Mouse (Mus musculus): ENCODE measurements at regions not wholly inside any gene's neighbourhood (a gene's known extent, or its start where the extent isn't known, plus 50 kb on each side); places are given as distances from the start of the nearest gene placed in this dataset.

DNA sequence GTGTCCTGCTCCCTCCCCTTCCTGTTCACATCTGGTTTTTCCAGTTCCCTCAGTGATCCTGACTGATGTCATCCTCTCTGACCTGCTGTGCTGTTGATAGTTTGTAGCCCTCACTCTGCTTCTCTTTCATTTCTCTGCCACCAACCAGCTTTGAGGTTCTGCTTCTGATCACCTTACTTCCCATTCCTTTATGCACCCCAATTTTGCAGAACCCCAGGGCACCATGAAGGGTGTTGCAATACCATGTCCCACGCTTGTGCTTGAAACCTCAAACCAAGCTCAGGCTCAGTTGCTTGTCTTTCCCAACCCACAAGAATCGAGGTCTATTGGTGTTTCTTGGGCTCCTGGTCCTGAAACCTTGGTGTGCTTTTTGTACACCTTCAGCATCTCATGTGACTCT is 93.3 kb downstream of the Edn1 start:
- CTCF ChIA-PET = interaction anchor here (0.7 to 1.5 kb wide), 3 partner anchors 8 to 19 kb away, joined by 3 to 4 read pairs (median 3); no protein-coding TSS in a partner anchor
- ATAC-seq (no peak), DNase-seq (ENCODE audit: low read depth, low spot score) (no peak)
- no peak for TF ChIP-seq CTCF (IDR thresholded peaks at IDR 0.05)
- no peaks in the 10 kb centered on the region for H3K27me3 ChIP-seq
- POLR2A ChIA-PET = interaction anchor here (0.6 kb wide), 1 partner anchor 947 kb away, joined by 3 read pairs; no protein-coding TSS in a partner anchor
- in situ Hi-C loops (cut with MboI; ENCODE audit: low pct_unique_long_range_greater_than_20kb) = no loop called here

DNA sequence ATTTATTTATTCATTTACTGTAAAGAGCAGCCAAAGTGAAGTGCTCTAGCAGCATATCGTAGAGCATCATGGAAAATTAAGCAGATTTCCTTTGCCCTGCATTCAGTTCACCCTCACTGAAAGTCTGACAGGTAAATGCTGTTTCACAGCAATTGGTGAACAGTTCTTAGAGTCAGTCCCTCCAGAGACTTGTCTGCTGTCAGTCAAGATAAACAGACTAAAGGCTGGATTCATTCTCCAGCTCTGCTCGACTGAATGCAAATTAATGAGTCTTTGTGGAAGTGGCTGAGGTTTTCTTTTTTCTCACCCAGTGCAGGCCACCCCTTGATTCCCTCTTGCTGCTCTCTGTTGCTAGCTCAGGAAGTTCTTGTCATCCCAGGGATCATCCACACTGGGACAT is 100.2 kb downstream of the Edn1 start:
- in situ Hi-C loops (cut with MboI; ENCODE audit: low pct_unique_long_range_greater_than_20kb) = no loop called here
- ATAC-seq (no peak), DNase-seq (ENCODE audit: low read depth, low spot score) (no peak)
- TF ChIP-seq CTCF (IDR thresholded peaks at IDR 0.05) = no peak
- H3K27me3 ChIP-seq = no peaks in the 10 kb centered on the region
- POLR2A ChIA-PET = no interaction called here
- CTCF ChIA-PET = interaction anchor here (1.1 kb wide), 1 partner anchor 18 kb away, joined by 3 read pairs; no protein-coding TSS in a partner anchor

DNA sequence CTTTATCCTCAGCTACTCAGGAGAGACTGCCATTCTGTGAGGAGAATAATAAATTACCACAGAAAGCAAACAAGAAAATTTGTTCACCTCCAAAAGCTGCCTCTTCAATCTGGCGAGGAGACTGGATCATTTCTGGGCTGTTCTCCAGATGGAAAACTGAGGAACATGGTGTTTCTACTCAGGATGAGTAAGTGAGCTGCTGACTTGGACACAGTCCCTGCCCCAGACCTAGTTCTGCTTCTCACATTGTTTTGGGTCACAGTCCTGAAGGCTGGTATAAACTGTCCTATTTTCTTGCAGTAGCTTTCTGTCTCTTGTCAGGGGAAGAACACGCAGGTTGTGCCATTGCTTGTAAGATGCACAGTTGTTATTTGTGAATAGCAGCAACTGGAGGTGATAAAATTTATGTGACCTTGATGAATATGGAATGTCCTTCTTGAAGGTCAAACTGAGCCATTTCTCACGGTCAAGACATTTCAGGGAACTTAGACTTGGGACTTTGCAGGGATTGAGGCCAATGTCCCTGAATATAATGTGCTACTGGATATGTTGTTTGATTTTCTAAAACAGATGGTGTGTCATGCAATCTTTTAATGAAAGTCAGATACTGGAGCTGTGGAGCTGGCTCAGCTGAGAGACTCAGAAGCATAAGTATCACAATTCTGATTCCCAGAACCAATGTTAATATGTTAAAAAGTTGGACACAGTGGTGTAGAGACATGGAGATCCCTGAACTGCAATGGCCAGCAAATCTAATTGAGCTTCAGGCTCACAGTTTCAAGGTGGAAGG is 102.2 kb downstream of the Edn1 start:
- ATAC-seq (no peak), DNase-seq (ENCODE audit: low read depth, low spot score) (no peak)
- in situ Hi-C loops (cut with MboI; ENCODE audit: low pct_unique_long_range_greater_than_20kb) = no loop called here
- no peak for TF ChIP-seq CTCF (IDR thresholded peaks at IDR 0.05)
- H3K27me3 ChIP-seq = no peaks in the 10 kb centered on the region
- ChIA-PET CTCF (interaction anchor here (0.6 to 1.4 kb wide), 4 partner anchors 9 to 226 kb away, joined by 3 to 4 read pairs (median 3); no protein-coding TSS in a partner anchor), POLR2A (no interaction called here)

DNA sequence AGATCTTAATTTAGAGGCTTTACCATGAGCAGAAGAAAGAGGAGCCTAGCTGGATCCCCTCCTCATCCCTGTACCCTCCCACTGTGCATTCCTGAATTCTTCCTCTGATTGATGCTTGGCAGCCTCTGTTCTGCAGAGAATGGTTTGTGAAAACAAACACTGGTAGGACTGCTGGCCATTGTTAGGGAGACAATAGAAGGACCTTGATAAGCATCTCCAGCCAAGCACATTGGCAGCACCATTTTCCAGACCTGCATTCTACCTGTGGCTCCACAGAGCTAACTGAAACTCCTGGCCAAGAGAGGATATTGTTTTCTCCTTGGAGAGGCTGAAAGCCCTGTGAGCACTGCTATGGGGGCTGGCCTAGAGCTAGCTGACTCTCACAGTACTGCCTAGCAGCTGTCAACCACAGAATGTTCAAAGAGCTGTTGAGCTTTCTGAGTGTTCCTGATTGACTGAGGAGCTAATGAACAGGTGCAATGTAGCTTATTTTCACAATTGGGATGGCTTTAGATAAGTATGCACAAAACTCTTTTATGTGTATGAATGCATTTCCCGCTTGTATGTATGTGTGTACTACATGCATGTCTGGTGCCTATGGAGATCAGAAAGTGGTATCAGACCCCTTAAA is 111.5 kb downstream of the Edn1 start:
- POLR2A ChIA-PET = no interaction called here
- ATAC-seq = no peak
- DNase-seq (ENCODE audit: low read depth, low spot score) = no peak
- CTCF ChIA-PET = interaction anchor here (1.6 kb wide), 1 partner anchor 18 kb away, joined by 3 read pairs; no protein-coding TSS in a partner anchor
- no peaks in the 10 kb centered on the region for H3K27me3 ChIP-seq
- TF ChIP-seq CTCF (IDR thresholded peaks at IDR 0.05) = no peak
- in situ Hi-C loops (cut with MboI; ENCODE audit: low pct_unique_long_range_greater_than_20kb) = no loop called here

DNA sequence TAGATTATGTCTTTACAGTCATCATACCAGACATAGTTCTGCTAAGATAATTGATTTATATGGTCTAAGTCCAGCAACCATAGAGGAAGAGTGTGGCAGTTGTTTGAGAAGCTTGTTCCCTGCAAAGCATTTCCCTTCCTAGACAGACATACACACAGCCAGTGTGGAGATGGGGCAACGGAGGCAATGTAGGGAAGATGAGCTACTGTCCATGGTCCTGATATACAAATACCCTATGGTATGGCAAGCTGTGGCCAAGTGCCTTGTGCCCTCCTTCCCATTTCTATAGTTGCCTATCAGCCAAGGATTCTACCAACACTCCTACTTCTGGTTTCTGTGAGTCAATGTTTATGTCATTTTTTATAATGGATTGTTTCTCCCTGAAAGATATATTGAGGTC is 145.6 kb downstream of the Edn1 start:
- ATAC-seq = no peak
- in situ Hi-C loops (cut with MboI; ENCODE audit: low pct_unique_long_range_greater_than_20kb) = no loop called here
- H3K27me3 ChIP-seq = no peaks in the 10 kb centered on the region
- CTCF ChIA-PET = no interaction called here
- POLR2A ChIA-PET = no interaction called here
- peak; percentile 9 for DNase-seq (ENCODE audit: low read depth, low spot score)
- TF ChIP-seq CTCF (IDR thresholded peaks at IDR 0.05) = no peak

DNA sequence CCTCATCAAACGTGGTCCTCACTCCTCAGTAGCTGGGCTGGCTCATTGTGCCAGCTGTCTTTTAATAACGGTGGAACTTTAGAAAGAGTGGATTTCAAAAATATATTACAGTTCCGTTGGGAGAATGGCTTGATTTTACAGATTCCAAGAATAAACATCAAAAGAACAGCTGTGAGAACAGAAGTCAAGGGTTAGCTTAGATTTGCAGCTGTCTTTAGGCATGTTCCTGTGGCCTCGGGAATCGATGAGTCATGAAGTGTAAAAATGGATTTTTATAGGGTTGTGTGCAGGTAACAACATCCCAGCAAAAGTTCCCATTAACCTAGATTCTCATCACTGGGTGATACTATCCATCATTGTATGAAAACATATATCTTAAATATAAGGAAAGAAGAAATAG is 152.4 kb downstream of the Edn1 start:
- DNase-seq (ENCODE audit: low read depth, low spot score) = no peak
- POLR2A ChIA-PET = no interaction called here
- in situ Hi-C loops (cut with MboI; ENCODE audit: low pct_unique_long_range_greater_than_20kb) = no loop called here
- TF ChIP-seq CTCF (IDR thresholded peaks at IDR 0.05) = no peak
- no peaks in the 10 kb centered on the region for H3K27me3 ChIP-seq
- CTCF ChIA-PET = no interaction called here
- no peak for ATAC-seq

DNA sequence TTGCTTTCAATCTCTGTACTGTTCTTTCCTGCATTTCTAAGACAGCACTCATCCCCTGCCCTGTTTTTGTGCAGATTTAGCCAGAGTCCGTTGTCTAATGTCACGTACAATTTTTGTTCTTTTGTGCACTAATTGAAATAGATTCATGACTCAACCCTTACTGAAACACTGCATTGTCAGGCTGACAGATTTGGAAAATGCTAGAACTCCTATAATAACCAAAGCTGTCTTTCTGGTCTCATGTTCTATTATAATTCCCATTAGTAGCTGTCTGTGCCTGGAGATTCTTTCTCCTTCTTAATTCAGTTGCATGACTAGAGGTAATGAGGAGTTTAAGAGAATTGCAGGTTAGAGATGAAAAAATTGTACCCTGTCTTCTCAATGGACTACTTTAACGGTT is 158.6 kb downstream of the Edn1 start:
- DNase-seq (ENCODE audit: low read depth, low spot score) = no peak
- ChIA-PET CTCF (interaction anchor here (1.4 kb wide), 1 partner anchor 76 kb away, joined by 4 read pairs; no protein-coding TSS in a partner anchor), POLR2A (no interaction called here)
- no peak for TF ChIP-seq CTCF (IDR thresholded peaks at IDR 0.05)
- in situ Hi-C loops (cut with MboI; ENCODE audit: low pct_unique_long_range_greater_than_20kb) = no loop called here
- H3K27me3 ChIP-seq = no peaks in the 10 kb centered on the region
- ATAC-seq = no peak

DNA sequence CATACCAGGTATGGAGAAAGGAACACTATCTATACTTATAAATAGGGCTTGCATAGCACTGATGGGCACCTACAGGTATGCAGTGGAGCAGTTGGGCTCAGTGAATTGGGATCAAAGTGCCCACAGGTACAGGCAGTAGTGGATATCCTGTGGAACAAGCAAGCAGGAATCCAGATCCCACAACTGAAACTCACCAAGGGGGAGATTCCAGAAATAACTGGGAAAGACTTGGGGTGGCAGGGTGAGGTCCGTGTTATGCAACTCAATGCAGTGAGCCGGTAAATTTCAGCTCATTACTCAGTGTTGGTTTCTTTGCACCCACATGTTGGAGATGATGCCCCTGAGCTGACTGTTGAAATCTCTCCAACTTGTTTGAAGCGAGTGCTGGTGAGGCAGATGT is 177.5 kb downstream of the Edn1 start:
- ChIA-PET POLR2A (interaction anchor here (0.9 kb wide), 1 partner anchor 104 kb away, joined by 3 read pairs; no protein-coding TSS in a partner anchor), CTCF (interaction anchor here (1.2 kb wide), 1 partner anchor 94 kb away, joined by 4 read pairs; no protein-coding TSS in a partner anchor)
- H3K27me3 ChIP-seq = no peaks in the 10 kb centered on the region
- in situ Hi-C loops (cut with MboI; ENCODE audit: low pct_unique_long_range_greater_than_20kb) = loop anchor here (5.0 kb wide), 1 partner anchor 172 kb away; no protein-coding TSS in a partner anchor
- DNase-seq (ENCODE audit: low read depth, low spot score) (peak; percentile 55), ATAC-seq (no peak)
- TF ChIP-seq CTCF (IDR thresholded peaks at IDR 0.05) = no peak

DNA sequence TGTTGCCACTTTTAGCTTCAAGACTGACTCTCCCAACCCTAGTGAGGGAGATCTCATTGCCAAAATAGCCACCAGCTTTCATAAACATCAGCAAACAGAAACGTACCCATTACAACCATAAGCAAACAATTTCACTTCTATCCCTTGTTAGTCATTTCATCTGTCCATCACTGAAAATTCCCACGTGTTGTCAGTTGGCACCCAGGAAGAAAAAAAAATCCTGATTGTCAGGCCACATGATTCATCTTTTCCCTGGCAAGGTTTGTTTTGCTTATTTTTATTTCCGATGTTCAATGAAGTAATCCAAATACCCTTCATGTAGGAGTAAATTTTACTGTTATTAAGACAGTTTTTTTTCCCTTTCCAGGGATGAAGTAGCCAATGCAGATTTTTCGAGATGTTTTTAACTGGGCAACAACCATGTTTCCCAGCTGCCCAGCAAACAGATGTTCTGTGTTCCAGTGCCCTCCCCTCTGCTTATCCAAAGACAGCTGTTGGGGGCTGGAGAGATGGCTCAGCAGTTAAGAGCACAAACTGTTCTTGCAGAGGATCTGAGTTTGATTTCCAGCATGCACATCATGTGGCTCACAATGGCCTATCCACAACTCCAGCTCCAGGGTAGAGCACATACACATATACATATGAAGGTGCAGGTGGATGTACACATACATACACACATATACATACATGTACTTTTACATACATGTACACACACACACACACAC is 189.3 kb upstream of the Phactr1 start:
- in situ Hi-C loops (cut with MboI; ENCODE audit: low pct_unique_long_range_greater_than_20kb) = no loop called here
- ChIA-PET POLR2A (no interaction called here), CTCF (no interaction called here)
- no peak for TF ChIP-seq CTCF (IDR thresholded peaks at IDR 0.05)
- no peak for ATAC-seq
- DNase-seq (ENCODE audit: low read depth, low spot score) = no peak
- no peaks in the 10 kb centered on the region for H3K27me3 ChIP-seq

DNA sequence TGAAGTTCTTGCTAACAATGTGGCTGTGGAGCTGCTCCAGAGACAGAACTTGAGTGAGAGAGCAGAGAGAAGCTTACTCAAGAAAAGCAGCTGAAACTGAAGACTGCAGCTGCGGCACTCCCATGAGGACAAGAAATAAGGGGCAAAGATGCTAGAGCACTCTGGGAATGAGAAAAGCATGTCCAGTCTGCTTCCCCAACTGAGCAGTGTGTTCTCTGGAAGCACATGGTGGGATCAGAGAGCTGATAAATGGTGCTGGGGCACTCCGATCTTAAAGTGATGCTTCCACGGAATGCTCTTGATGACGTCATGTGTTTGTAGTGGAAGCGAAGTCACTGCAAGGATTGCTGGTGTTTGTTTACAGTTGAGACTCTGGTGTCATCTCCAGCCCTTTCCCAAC is 186.1 kb upstream of the Phactr1 start:
- DNase-seq (ENCODE audit: low read depth, low spot score) = no peak
- in situ Hi-C loops (cut with MboI; ENCODE audit: low pct_unique_long_range_greater_than_20kb) = no loop called here
- no peak for TF ChIP-seq CTCF (IDR thresholded peaks at IDR 0.05)
- H3K27me3 ChIP-seq = no peaks in the 10 kb centered on the region
- ChIA-PET POLR2A (no interaction called here), CTCF (interaction anchor here (0.6 to 1.0 kb wide), 2 partner anchors 9 to 13 kb away, joined by 3 to 4 read pairs; no protein-coding TSS in a partner anchor)
- ATAC-seq = no peak
